Mouse (Mus musculus) spleen, adult 2 months (tissue): ENCODE data around the gene Pax7. TPM values are rescaled to one million over a fixed set of nuclear protein-coding genes. Genes with fewer than 3 reads are reported as not detected.
A peak's percentile ranks its signal among the peaks of the same experiment; 100 is the strongest.

Source experiments
- DNase-seq, 2 experiments: peaks; one replicate each; pipeline versions ENCODE4 v3.0.0 to v3.0.0-alpha.2; 2012 to 2021; ENCODE audit warnings: low spot score in 2 of 2, low read depth in 1 of 2
- H3K27ac ChIP-seq: fragments of 200-500 bp; 2 replicates; pipeline ENCODE4 v1.5.1; 2012; ENCODE audit warnings: low read length, inconsistent platforms; ENCODE audit not compliant: insufficient read depth
- H3K27me3 ChIP-seq: fragments of 200-500 bp; 2 replicates; pipeline ENCODE4 v1.6.1; 2012; ENCODE audit warnings: mild to moderate bottlenecking, moderate library complexity, low read length, inconsistent platforms; ENCODE audit not compliant: control insufficient read depth, insufficient read depth
- H3K36me3 ChIP-seq: fragments of 200-500 bp; 2 replicates; pipeline ENCODE4 v1.6.1; 2012; ENCODE audit warnings: mild to moderate bottlenecking, low read length, inconsistent platforms; ENCODE audit not compliant: control insufficient read depth, insufficient read depth
- H3K4me1 ChIP-seq: fragments of 200-500 bp; 2 replicates; pipeline ENCODE4 v1.6.1; 2011; ENCODE audit warnings: inconsistent platforms; ENCODE audit not compliant: control insufficient read depth, insufficient read depth, insufficient read length
- H3K4me3 ChIP-seq: fragments of 200-500 bp; 2 replicates; pipeline ENCODE4 v1.5.1; 2011; ENCODE audit warnings: mild to moderate bottlenecking, inconsistent platforms; ENCODE audit not compliant: insufficient read depth, insufficient read length; ENCODE audit errors: extremely low read depth
- CTCF ChIP-seq: fragments of 200-500 bp; IDR thresholded peaks from 2 replicates; pipeline ENCODE4 v1.5.1; 2011; ENCODE audit warnings: mild to moderate bottlenecking, inconsistent platforms; ENCODE audit not compliant: insufficient read depth, insufficient read length, insufficient replicate concordance; ENCODE audit errors: extremely low read depth
- POLR2A ChIP-seq: fragments of 200-500 bp; IDR thresholded peaks from 2 replicates; pipeline ENCODE4 v1.6.1; 2011; ENCODE audit warnings: low read depth, low read length, inconsistent platforms
- WGBS: fragments of 180-500 bp; shearing (Covaris S2); methylation state at CpG from one replicate; pipeline ENCODE4 v1.1.7; 2018; 5-methylcytosine and 5-hydroxymethylcytosine counted together
- polyA plus RNA-seq: library from polyadenylated mRNA; depleted of rRNA; stranded (reverse); fragments of >200 nt; gene quantifications from 2 replicates; pipeline ENCODE4 v1.2.3, GENCODE M21; 2012

The Pax7 gene
- polyA plus RNA-seq, 1 experiment = 0.11 TPM

GRCm38 (mm10) chr4:139821491-139822160 lies 11.7 kb downstream of the Pax7 start:
- H3K27me3 ChIP-seq = peaks cover 45% of the 10 kb centered on the region
- peaks cover 11% of the 10 kb centered on the region; the same call in 1 of the 2 replicates for H3K4me1 ChIP-seq
- H3K4me3 ChIP-seq = no peak overlapping the region; the same call in 1 of the 2 replicates
- WGBS = 4% methylated on average over 63 of the region's 65 CpGs
- no peak overlapping the region for H3K27ac ChIP-seq
- no peak for DNase-seq
- TF ChIP-seq CTCF (no peak), POLR2A (no peak)
- H3K36me3 ChIP-seq = no peaks in the 10 kb centered on the region

GRCm38 (mm10) chr4:139821071-139821470 lies 12.3 kb downstream of the Pax7 start:
- DNase-seq = no peak
- TF ChIP-seq POLR2A = no peak
- Histone ChIP-seq H3K36me3 (no peaks in the 10 kb centered on the region), H3K27ac (no peak overlapping the region), H3K4me1 (peaks cover 11% of the 10 kb centered on the region; the same call in 1 of the 2 replicates), H3K4me3 (no peak overlapping the region), H3K27me3 (peaks cover 45% of the 10 kb centered on the region)
- 5% methylated on average over 22 of the region's 22 CpGs for WGBS

- TF ChIP-seq POLR2A (no peak), CTCF (no peak)
- Histone ChIP-seq H3K36me3 (no peaks in the 10 kb centered on the region), H3K4me3 (no peak overlapping the region), H3K27me3 (peaks cover 37% of the 10 kb centered on the region), H3K27ac (no peak overlapping the region), H3K4me1 (peaks cover 11% of the 10 kb centered on the region; the same call in 1 of the 2 replicates)
- no peak for DNase-seq
- WGBS = 10% methylated on average over 9 of the region's 9 CpGs
Measured at GRCm38 (mm10) chr4:139819411-139820030, 13.8 kb downstream of the Pax7 start.

GRCm38 (mm10) chr4:139818163-139818562 lies 15.2 kb downstream of the Pax7 start:
- Histone ChIP-seq H3K27me3 (peaks cover 26% of the 10 kb centered on the region), H3K4me3 (no peak overlapping the region), H3K27ac (no peak overlapping the region), H3K36me3 (no peaks in the 10 kb centered on the region), H3K4me1 (peaks cover 17% of the 10 kb centered on the region; the same call in 1 of the 2 replicates)
- WGBS = 35% methylated on average over 7 of the region's 7 CpGs
- no peak for DNase-seq
- TF ChIP-seq POLR2A (no peak), CTCF (no peak)

- Histone ChIP-seq H3K4me1 (peaks cover 11% of the 10 kb centered on the region; the same call in 1 of the 2 replicates), H3K36me3 (no peaks in the 10 kb centered on the region), H3K27ac (peak overlapping the region; percentile 49; the same call in 1 of the 2 replicates), H3K27me3 (0 out of 2 replicates have a peak, but pooled peaks cover 2% of the 10 kb centered on the region), H3K4me3 (no peak overlapping the region; the same call in 1 of the 2 replicates)
- TF ChIP-seq CTCF (no peak), POLR2A (no peak)
- DNase-seq = peak in 1 of 2 experiments; percentile 44
- 3% methylated on average over 9 of the region's 9 CpGs for WGBS
Measured at GRCm38 (mm10) chr4:139813371-139813960, 19.9 kb downstream of the Pax7 start.

GRCm38 (mm10) chr4:139811901-139812300 lies 21.4 kb downstream of the Pax7 start:
- Histone ChIP-seq H3K4me3 (no peak overlapping the region), H3K36me3 (no peaks in the 10 kb centered on the region), H3K27ac (no peak overlapping the region), H3K27me3 (0 out of 2 replicates have a peak, but pooled peaks cover 2% of the 10 kb centered on the region), H3K4me1 (peaks cover 11% of the 10 kb centered on the region; the same call in 1 of the 2 replicates)
- no peak for TF ChIP-seq POLR2A
- no peak for TF ChIP-seq CTCF
- DNase-seq = no peak
- 56% methylated on average over 4 of the region's 4 CpGs for WGBS
